Mouse (Mus musculus): Measurements from ENCODE around the gene Nudt9. TPM values are rescaled to one million over a fixed set of nuclear protein-coding genes. Genes with fewer than 3 reads are reported as not detected.

The Nudt9 gene
- total RNA-seq, 1 experiment from 2014 or later: 62.6 TPM

DNA sequence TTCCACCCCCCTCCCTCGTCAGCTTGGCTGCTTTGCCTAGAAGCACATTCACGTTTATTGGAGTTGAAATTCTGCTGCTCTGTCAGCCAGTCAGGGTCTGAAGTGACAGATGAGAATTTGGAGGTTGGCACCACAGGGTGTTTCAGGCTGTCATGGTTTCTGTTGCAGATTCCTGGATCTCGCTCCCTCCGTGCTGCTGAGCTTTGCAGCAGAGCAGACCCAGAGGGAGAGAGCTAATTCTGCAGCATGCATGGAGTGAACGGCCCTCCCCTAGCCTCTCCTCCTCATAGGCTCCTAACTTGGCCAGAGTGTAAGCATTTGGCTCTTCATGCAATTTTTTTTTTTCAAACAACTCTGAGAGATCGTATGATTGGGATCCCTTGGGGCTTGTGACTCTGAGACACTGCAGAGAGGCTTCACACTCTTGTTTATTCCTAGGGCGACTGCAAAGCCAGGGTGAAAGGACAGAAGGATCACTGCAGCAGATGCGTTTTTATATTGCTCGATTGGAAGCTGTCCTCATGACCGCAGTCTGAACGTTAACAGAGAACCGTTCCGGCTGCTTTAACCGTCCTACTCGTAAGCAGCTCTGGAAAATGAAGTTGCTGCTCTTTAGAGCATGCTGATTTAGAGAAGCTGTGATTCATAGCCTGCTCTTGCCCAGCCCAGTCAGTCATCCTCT, 67.5 kb downstream of the Nudt9 start, which contains the start of gene Sparcl1:
Gene Sparcl1, minus strand, starts transcription at position 243 of the 682 bp plus-strand sequence.
- ATAC-seq (replicated peaks; ENCODE audit: low read depth, poor library complexity, severe bottlenecking): no peak

Other genes starting within 250 kb of the Nudt9 start
- 2.9 and 9.6 TPM in 2 replicates for gene Klhl8, start 135.0 kb upstream of the Nudt9 start, total RNA-seq (2017)
- not detected in 2 replicates for gene Hsd17b13, start 68.9 kb upstream of the Nudt9 start, total RNA-seq (2017)
- 40.1 and 54.7 TPM in 2 replicates for gene Hsd17b11, start 24.4 kb upstream of the Nudt9 start, total RNA-seq (2017)
- not detected in 2 replicates for gene Gm17660, start 31.3 kb downstream of the Nudt9 start, total RNA-seq (2017)
- gene Sparcl1, start 67.4 kb downstream of the Nudt9 start, total RNA-seq (2017): not detected in 2 replicates
- gene Dspp, start 124.4 kb downstream of the Nudt9 start, total RNA-seq (2017): not detected in 2 replicates
- not detected in 2 replicates for gene Dmp1, start 156.3 kb downstream of the Nudt9 start, total RNA-seq (2017)

All from common myeloid progenitor, adult 5-6 weeks (primary cell).